Mouse (Mus musculus) small intestine, adult 2 months (tissue): ENCODE measurements around the gene Snrnp40. TPM values are rescaled to one million over a fixed set of nuclear protein-coding genes. Genes with fewer than 3 reads are reported as not detected.

Experiments
- H3K27ac ChIP-seq: fragments of 200-500 bp; 2 replicates; pipeline ENCODE4 v1.5.1; 2012; ENCODE audit warnings: low read depth, low read length, control low read depth, inconsistent platforms; ENCODE audit not compliant: insufficient read depth
- H3K27me3 ChIP-seq: fragments of 200-500 bp; 2 replicates; pipeline ENCODE4 v1.6.1; 2012; ENCODE audit warnings: mild to moderate bottlenecking, moderate library complexity, low read length, inconsistent platforms; ENCODE audit not compliant: control insufficient read depth, insufficient read depth
- H3K36me3 ChIP-seq: fragments of 200-500 bp; 2 replicates; pipeline ENCODE4 v1.6.1; 2012; ENCODE audit warnings: mild to moderate bottlenecking, low read length, control low read depth, inconsistent platforms; ENCODE audit not compliant: control insufficient read depth, insufficient read depth
- H3K4me1 ChIP-seq: fragments of 200-500 bp; 2 replicates; pipeline ENCODE4 v1.6.1; 2012; ENCODE audit warnings: low read length, inconsistent platforms, mixed read lengths; ENCODE audit not compliant: control insufficient read depth, insufficient read depth, insufficient read length
- H3K4me3 ChIP-seq: fragments of 200-500 bp; 2 replicates; pipeline ENCODE4 v1.5.1; 2012; ENCODE audit warnings: low read depth, mild to moderate bottlenecking, control low read depth, inconsistent platforms, low read length, moderate library complexity
- CTCF ChIP-seq: fragments of 200-500 bp; IDR thresholded peaks from 2 replicates; pipeline ENCODE4 v1.5.1; 2012; ENCODE audit warnings: low read depth, mild to moderate bottlenecking, control low read depth, inconsistent platforms, low read length, moderate library complexity, mixed read lengths; ENCODE audit not compliant: insufficient replicate concordance, insufficient read length; ENCODE audit errors: extremely low read depth
- POLR2A ChIP-seq: fragments of 200-500 bp; IDR thresholded peaks from 2 replicates; pipeline ENCODE4 v1.6.1; 2012; ENCODE audit warnings: low read depth, mild to moderate bottlenecking, control low read depth, inconsistent platforms, low read length, moderate library complexity
- WGBS: fragments of 180-500 bp; shearing (Covaris S2); methylation state at CpG from one replicate; pipeline ENCODE4 v1.1.7; 2018; 5-methylcytosine and 5-hydroxymethylcytosine counted together
- polyA plus RNA-seq: library from polyadenylated mRNA; depleted of rRNA; stranded (reverse); fragments of >200 nt; gene quantifications from 2 replicates; pipeline ENCODE4 v1.2.3, GENCODE M21; 2012; rRNA removed

Snrnp40 gene
- polyA plus RNA-seq, 1 experiment: 21.1 TPM

DNA sequence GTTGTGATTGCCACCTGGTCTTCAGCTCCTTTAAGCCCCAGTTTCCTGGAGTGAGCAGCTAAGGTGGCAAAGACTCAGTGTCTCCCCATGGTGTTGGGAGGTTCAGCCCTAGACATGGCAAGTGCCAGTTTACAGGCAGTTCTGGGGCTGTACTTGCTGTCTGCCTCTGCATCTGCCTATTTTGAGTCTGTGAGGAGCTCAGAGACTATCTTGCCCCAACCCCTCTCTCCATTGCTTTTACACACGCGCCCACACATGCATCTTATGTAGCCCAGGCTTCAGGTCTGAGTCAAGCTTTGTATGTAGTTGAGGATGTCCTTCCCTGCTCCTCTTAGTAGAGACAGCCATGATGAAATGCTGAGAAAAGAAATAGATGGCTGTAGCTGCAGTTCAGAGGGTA lies 19.2 kb downstream of the Snrnp40 start:
- no peaks in the 10 kb centered on the region for H3K27me3 ChIP-seq
- no peaks in the 10 kb centered on the region for H3K4me1 ChIP-seq
- H3K27ac ChIP-seq: no peak overlapping the region
- peaks cover 45% of the 10 kb centered on the region for H3K36me3 ChIP-seq
- TF ChIP-seq POLR2A (no peak), CTCF (no peak)
- H3K4me3 ChIP-seq: no peak overlapping the region
- 99% methylated on average over 2 of the region's 2 CpGs for WGBS

- Histone ChIP-seq H3K4me3 (no peak overlapping the region), H3K4me1 (no peaks in the 10 kb centered on the region), H3K36me3 (peaks cover 52% of the 10 kb centered on the region), H3K27ac (no peak overlapping the region), H3K27me3 (no peaks in the 10 kb centered on the region)
- TF ChIP-seq CTCF (no peak), POLR2A (no peak)
- 86% methylated on average over 2 of the region's 2 CpGs for WGBS
Measured at GRCm38 (mm10) chr4:130380418-130380817, 20.5 kb downstream of the Snrnp40 start.

DNA sequence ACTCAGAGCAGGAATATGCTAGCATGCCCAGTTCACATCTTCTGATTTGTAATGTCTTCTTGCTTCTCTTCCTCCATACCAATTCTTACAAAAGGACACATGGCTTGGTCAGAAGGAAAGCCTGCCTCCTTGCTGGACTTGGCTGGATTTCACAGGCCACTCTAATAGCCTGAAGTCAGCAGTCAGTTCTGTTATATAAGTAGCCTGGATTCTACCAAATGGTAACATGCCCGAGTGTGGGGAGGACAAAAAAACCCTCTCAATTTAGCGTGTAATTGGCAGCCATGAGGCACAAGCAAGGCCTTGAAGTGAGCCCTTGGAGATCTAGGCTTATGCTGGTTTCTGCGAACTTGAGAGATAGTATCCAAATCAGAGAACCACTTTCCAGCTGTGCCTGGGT lies 27.3 kb downstream of the Snrnp40 start:
- peaks cover 47% of the 10 kb centered on the region for H3K36me3 ChIP-seq
- no peak overlapping the region for H3K27ac ChIP-seq
- H3K4me1 ChIP-seq: peaks cover 8% of the 10 kb centered on the region
- no peaks in the 10 kb centered on the region for H3K27me3 ChIP-seq
- no peak for TF ChIP-seq CTCF
- TF ChIP-seq POLR2A: no peak
- H3K4me3 ChIP-seq: no peak overlapping the region
- WGBS: 81% methylated on average over 3 of the region's 3 CpGs

DNA sequence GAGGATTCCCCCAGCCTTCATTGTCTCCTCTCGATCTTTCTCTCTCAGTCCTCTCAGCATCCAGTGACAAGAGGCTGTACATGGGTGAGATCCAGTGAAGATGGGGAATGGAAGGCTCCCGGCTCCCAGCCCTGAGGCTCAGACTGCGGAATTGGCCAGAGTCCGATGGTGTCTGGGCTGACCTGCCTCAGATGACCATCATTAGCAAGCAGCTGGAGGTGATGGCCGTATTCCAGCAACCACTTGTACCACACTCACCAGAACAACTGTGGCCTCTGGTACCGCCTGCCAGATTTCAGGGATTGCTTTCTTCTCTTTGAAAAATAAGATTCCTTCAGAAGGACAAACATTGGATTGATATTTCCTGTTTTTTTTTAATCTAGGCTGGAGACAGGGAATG lies 29.6 kb downstream of the Snrnp40 start:
- 66% methylated on average over 6 of the region's 6 CpGs for WGBS
- TF ChIP-seq CTCF: no peak
- TF ChIP-seq POLR2A: no peak
- Histone ChIP-seq H3K36me3 (peaks cover 33% of the 10 kb centered on the region), H3K4me3 (no peak overlapping the region), H3K27me3 (no peaks in the 10 kb centered on the region), H3K4me1 (peaks cover 8% of the 10 kb centered on the region), H3K27ac (no peak overlapping the region)

DNA sequence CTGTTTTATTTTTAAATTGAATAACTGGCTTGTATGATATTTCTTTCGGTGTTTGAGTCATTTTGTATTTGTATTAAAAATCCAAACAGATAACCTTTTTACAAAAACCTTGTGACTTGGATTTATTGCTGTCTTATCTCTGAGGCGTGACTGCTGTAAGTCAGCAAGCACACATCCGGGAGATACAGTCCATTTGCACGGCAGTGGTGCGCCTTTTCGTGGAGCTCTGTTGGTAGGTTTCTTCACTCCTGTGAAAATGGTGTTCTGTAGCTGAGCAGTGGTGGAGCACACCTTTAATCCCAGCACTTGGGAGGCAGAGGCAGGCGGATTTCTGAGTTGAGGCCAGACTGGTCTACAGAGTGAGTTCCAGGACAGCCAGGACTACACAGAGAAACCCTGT lies 30.0 kb downstream of the Snrnp40 start:
- Histone ChIP-seq H3K27me3 (no peaks in the 10 kb centered on the region), H3K4me1 (peaks cover 8% of the 10 kb centered on the region), H3K4me3 (no peak overlapping the region), H3K36me3 (peaks cover 28% of the 10 kb centered on the region), H3K27ac (no peak overlapping the region)
- no peak for TF ChIP-seq POLR2A
- TF ChIP-seq CTCF: no peak
- WGBS: 28% methylated on average over 7 of the region's 7 CpGs

- H3K36me3 ChIP-seq: peaks cover 20% of the 10 kb centered on the region
- peaks cover 8% of the 10 kb centered on the region for H3K4me1 ChIP-seq
- H3K27ac ChIP-seq: no peak overlapping the region
- TF ChIP-seq POLR2A (no peak), CTCF (no peak)
- 85% methylated on average over 3 of the region's 3 CpGs for WGBS
- H3K4me3 ChIP-seq: no peak overlapping the region
- H3K27me3 ChIP-seq: no peaks in the 10 kb centered on the region
Measured at GRCm38 (mm10) chr4:130391265-130391664, 31.3 kb downstream of the Snrnp40 start.

Other genes with a start within 250 kb of the Snrnp40 start
- gene Hcrtr1, start 220.8 kb upstream of the Snrnp40 start, polyA plus RNA-seq: 3.3 and 3.8 TPM in 2 replicates
- gene Tinagl1, start 185.0 kb upstream of the Snrnp40 start, polyA plus RNA-seq: 106 and 109 TPM in 2 replicates
- not detected in 2 replicates for gene Gm853, start 137.7 kb upstream of the Snrnp40 start, polyA plus RNA-seq
- 271 and 356 TPM in 2 replicates for gene Serinc2, start 80.9 kb upstream of the Snrnp40 start, polyA plus RNA-seq
- gene Fabp3, start 51.5 kb upstream of the Snrnp40 start, polyA plus RNA-seq: 0.71 and 0.72 TPM in 2 replicates
- 0.27 TPM in 1 of 2 replicates, not detected in the other for gene Gm10570, start 51.5 kb upstream of the Snrnp40 start, polyA plus RNA-seq
- gene Zcchc17, start 189 bp upstream of the Snrnp40 start, polyA plus RNA-seq: 7.9 and 17.1 TPM in 2 replicates
- 3.3 and 8.2 TPM in 2 replicates for gene Nkain1, start 214.0 kb downstream of the Snrnp40 start, polyA plus RNA-seq